Mouse (Mus musculus) mesoderm, embryonic 11.5 days (tissue): ENCODE measurements around the gene Samd4b.

Experiments used
- DNase-seq: peaks from one replicate; pipeline ENCODE4 v3.0.0-alpha.2; 2012; ENCODE audit warnings: low read depth, low spot score

Gene Samd4b

DNA sequence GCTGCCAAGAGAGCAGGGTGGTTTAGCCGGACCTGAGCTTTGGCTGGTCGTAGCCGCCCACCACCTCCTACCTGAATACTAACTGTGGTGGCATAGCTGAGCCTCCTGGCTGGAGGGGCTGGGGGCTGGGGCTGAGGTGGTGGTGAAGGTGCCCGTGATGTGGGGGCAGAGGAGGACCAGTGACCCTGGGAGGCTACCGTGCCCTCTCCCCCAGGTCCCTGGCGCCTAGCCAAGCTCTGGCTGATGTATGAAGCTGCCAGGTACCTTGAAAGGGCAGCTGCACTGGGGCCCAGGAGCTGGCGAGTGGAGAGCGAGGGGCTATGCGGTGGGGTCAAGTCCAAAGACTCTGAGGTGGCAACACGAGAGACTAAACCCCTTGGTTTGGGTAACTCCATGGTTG, 238.1 kb downstream of the Samd4b start:
- no peak for DNase-seq

DNA sequence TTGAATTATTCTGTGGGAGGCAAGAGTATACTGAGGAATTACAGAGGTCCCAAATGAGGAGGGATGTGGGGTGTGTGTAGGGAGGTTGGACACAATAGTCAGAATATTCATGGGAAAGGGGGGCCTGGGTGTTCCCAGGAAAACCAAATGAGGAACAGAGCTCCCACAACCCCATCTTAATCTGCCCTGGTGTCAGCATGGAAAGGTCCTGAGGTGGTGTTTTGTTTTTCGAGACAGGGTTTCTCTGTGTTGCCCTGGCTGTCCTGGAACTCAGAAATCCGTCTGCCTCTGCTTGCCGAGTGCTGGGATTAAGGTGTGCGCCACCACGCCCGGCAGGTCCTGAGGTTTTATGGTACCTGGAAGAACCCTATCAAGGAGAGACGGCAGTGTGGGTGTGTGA, 239.5 kb downstream of the Samd4b start:
- no peak for DNase-seq

DNA sequence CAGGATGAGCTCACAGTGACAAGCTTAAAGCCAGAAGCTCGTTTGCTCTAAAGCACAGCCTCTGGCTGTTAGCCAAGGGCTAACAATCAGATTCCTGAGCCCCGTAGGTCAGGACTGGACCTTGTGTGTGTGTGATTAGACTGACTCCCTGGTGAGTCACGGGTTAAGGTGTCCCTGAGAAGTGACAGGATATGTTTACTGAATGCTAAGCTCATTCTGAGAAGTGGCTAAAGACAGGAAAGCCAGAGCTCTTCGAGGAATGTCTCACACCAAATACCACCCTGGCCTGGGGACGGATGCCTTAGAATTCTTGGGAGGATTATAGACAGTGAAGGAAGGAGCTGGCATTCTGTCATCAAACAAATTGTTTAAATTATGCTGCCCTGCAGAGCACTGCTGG, 240.0 kb downstream of the Samd4b start:
- no peak for DNase-seq

DNA sequence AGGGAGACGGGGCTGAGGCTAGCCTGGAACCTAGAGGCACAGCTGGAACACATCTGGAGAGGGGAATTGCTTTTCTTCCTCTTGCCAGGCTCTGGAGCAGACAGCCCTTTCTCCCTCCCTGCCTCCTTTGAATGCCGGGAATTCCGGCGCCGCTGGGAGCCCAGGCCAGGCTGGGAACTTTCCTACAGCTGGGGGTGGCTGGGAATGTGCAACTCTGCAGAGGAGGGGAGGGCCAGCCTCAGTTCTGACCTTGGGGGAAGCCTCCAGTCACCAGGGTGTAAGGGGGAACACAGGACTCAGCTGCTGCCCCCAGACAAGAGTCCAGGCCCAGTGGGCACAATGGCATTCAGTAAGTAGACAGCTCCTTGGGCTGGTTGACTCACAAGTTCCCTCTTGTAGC, 241.0 kb downstream of the Samd4b start:
- peak; percentile 79 for DNase-seq

DNA sequence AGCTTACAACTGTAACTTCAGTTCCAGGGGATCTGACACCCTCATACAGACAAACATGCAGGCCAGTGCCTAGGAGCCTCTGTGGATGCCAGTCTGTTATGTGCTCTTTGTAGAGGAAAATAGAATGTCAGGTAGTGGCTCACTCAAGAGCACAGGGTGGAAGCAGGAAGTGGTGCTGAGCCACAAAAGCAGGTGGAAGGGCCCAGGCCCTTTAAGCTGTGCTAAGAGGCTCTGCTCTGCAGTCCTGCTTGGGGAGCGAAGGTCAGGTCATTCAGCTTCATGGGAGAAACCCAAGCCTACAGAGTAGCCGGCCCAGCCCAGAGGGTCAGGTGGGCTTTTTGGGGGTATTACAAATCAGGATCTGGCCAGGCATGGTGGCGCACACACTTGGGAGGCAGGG, 242.7 kb downstream of the Samd4b start:
- DNase-seq, result no peak

DNA sequence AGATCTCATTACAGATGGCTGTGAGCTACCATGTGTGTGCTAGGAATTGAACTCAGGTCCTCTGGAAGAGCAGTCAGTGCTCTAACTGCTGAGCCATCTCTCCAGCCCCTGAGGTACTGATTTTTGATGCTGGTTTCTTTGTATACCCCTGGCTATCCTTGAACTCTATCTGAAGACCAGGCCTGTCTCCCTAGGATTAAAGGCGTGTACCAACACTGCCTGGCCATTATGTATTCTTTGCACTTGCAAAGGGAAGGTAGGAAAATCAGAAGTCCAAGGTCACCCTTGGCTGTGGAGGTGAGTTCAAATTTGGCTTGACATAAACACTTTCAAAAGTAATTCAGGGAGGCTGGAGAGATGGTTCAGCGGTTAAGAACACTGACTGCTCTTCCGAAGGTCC, 243.3 kb downstream of the Samd4b start:
- DNase-seq, result no peak

DNA sequence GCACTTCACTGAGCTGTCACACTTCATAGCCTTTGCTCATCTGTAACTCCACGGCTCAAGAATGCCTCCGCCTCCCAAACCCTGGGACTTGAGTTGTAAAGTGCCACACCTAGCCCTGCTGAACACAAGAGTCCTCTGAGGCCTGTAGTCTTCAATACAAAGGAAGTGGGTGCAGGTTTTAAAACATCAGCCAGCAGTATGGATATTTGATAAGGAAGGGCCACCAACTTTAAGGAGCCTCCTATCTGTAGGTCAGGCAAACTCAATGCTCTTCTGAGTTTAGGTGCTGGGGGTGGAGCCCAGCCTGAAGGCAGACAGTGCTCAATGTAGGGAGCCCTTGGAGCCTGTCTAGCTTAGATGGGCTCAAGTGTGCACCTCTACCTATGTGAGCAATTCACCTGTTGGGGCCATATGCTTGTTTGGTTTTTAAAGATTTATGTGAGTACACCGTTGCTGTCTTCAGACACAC, 243.8 kb downstream of the Samd4b start:
- no peak for DNase-seq

DNA sequence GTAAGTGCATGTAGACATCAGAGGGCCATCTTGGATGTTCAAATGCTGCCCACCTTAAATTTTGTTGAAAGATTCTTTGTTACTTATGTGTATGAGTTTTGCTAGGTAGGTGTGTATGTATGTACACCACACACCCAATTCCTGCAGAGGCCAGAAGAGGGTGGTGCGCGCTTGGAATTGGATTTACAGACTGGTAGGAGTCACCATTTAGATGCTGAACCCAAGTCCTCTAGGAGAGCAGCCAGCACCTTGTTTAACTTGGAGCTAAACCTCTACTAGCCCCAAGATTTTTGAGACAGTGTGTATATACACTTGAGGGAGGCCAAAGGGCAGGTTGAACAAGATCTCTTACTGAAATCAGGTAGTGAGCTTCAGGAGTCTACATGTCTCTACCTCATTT, 244.7 kb downstream of the Samd4b start:
- DNase-seq, result no peak

DNA sequence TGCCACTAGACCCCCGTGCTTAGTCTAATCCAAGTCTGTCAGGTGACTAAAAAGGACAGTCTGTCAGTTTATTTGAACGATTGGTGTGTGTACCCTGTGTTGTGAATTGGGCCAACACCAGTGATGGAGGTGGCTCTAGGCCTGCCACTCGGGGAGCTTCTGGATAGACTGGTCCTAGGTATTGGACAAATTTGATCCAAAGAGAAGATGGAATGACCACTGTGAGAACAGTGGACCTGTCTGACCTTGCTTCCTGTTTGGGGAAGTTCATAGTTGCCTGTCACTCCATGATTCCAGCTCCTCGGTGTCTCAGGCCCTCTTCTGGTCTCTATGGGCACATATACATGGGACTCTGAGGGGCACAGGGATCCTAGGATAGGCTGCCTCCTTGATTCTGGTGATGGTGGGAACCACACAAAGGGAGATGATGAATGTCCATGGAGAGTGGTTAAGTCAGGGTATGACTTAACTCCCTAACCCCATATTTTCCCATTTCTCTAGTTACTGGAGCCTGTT, 246.2 kb downstream of the Samd4b start:
- no peak for DNase-seq

DNA sequence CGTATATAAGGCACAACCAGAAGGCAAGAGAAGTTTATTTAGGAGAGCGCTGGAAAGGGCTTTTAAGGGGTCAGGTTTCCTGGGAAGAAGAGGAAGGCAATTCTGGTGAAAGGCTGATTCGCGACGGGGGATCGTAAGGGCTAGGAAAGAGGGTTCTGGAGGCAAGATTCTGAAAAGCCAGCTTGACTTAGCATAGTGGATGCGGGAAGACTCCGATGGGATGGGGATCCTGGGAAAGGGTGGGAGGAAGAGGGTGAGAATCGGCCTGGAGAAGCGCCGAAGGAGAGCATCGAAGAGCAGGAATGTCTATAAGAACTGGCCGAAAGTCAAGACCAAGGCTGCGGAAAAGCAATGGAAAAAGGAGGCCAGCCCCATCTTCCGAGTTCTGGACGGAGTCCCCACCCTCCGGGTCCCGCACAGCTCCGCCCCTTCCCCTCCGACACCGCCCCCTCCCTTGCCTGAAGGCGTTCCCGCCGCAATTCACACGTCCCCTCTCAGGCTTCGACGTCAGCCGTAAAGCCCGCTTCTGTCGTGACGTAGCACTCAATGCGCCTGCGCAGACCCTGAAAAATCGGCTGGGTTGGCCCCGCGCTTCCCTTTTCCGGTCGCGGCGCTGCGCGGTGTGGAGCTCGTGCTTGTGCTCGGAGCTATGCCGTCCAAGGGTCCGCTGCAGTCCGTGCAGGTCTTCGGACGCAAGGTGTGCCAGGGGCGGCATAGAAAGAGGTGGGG, 247.6 kb downstream of the Samd4b start, which contains the start of gene Rps16:
Gene Rps16, plus strand, starts transcription at position 498 of the 729 bp plus-strand sequence.
- peak; percentile 98 for DNase-seq
